In the genomic region with DNA sequence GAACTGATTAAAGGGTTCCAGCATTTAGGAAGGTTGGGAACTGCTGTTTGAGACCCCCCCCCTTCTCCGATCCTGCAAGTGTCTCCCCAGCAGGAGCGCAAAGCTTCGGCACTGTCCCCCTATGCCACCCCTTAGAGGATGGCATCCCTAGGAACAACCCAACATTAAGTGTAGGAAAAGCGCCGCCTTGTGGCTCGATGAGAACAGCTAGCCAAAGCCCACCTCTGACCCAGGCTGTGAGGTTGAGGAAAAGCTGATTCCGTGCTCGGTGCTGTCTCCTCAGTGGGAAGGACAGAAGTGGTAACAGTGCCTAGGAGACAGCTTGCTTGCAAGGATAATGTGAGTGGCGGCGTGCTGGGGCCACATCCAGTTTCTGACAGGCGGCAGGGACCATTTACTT, we compare ENCODE assay signal across 9 mouse cellular contexts.
DNase-seq lines count a peak whose midpoint lies in the region; ATAC-seq and TF ChIP-seq lines count a peak whose summit lies in the region.
"Had no signal": no experiment of that assay in that cellular context is flagged by ENCODE, and none has a peak within 500 bp of the region (broad histone marks: within the 10 kb centered on the region; RNA-seq: fewer than 3 reads in every experiment).

No protein-coding gene starts in this region.

- no peak for DNase-seq in layer of hippocampus, adult 2 months (ENCODE audit: low spot score in 2 of 2)
- DNase-seq in layer of hippocampus, adult 9-10 months (ENCODE audit: low spot score) = no peak
- peak; percentile 32 for DNase-seq in thymus, postnatal 4 days
- no peak for DNase-seq in thymus, adult 18-20 months
- no peak for DNase-seq in adrenal gland, postnatal 36 days
- DNase-seq in cerebellum, adult 8-10 months = no peak
- DNase-seq: adrenal gland, postnatal 25 days had no signal

- H3K4me1 ChIP-seq in hindbrain, embryonic 12.5 days = peaks cover 30% of the 10 kb centered on the region

- H3K4me2 ChIP-seq in hindbrain, embryonic 12.5 days (replicated peaks) = peak overlapping the region; percentile 14; the same call in 1 of the 2 replicates
- H3K4me2 ChIP-seq: heart, embryonic 11.5 days had no signal

- H3K36me3 ChIP-seq in hindbrain, embryonic 12.5 days = no peaks in the 10 kb centered on the region

- no peak for ATAC-seq in hindbrain, embryonic 12.5 days (ENCODE audit: low FRiP score)

- no peaks in the 10 kb centered on the region for H3K27me3 ChIP-seq in hindbrain, embryonic 12.5 days

- peak overlapping the region; percentile 80 for H3K27ac ChIP-seq in layer of hippocampus, adult 2 months
- H3K27ac ChIP-seq in hindbrain, embryonic 12.5 days = no peak overlapping the region

- WGBS in hindbrain, embryonic 12.5 days = 25% methylated on average over 11 of the region's 11 CpGs

- no peaks in the 10 kb centered on the region for H3K9me3 ChIP-seq in hindbrain, embryonic 12.5 days (replicated peaks)

- no peak overlapping the region for H3K9ac ChIP-seq in hindbrain, embryonic 12.5 days

- no peak overlapping the region for H3K4me3 ChIP-seq in layer of hippocampus, adult 2 months
- H3K4me3 ChIP-seq in hindbrain, embryonic 12.5 days = no peak overlapping the region

- TF ChIP-seq CTCF in layer of hippocampus, adult 2 months (conservative IDR thresholded peaks at IDR 0.05) = peak; percentile 73
